Mouse (Mus musculus) liver, embryonic 13.5 days (tissue): ENCODE data around the gene Tyro3. TPM values are rescaled to one million over a fixed set of nuclear protein-coding genes. Genes with fewer than 3 reads are reported as not detected.

Source experiments
- ATAC-seq: fragments of 200-750 bp; cut with Nextera tagmentation; 2 replicates; pipeline ENCODE4 v1.8.0; 2017; ENCODE audit warnings: low read depth, mild to moderate bottlenecking, moderate number of reproducible peaks, moderate library complexity
- DNase-seq: peaks from one replicate; pipeline ENCODE4 v3.0.0; 2022
- H3K27ac ChIP-seq: fragments of 300-500 bp; sonication (generic); 2 replicates; pipeline ENCODE4 v1.5.1; 2015; ENCODE audit warnings: moderate library complexity, mild to moderate bottlenecking, inconsistent platforms
- H3K27me3 ChIP-seq: fragments of 300-500 bp; sonication (generic); 2 replicates; pipeline ENCODE4 v1.6.1; 2015; ENCODE audit warnings: mild to moderate bottlenecking, inconsistent platforms
- H3K36me3 ChIP-seq: fragments of 300-500 bp; sonication (generic); 2 replicates; pipeline ENCODE4 v1.6.1; 2015; ENCODE audit warnings: mild to moderate bottlenecking, inconsistent platforms
- H3K4me1 ChIP-seq: fragments of 300-500 bp; sonication (generic); replicated peaks from 2 replicates; pipeline ENCODE4 v1.6.1; 2015; ENCODE audit warnings: inconsistent platforms
- H3K4me2 ChIP-seq: fragments of 300-500 bp; sonication (generic); 2 replicates; pipeline ENCODE4 v1.6.1; 2015; ENCODE audit warnings: inconsistent platforms, mild to moderate bottlenecking, moderate library complexity
- H3K4me3 ChIP-seq: fragments of 300-500 bp; sonication (generic); replicated peaks from 2 replicates; pipeline ENCODE4 v1.5.1; 2015; ENCODE audit warnings: mild to moderate bottlenecking, inconsistent platforms
- H3K9ac ChIP-seq: fragments of 300-500 bp; sonication (generic); 2 replicates; pipeline ENCODE4 v1.6.1; 2015; ENCODE audit warnings: mild to moderate bottlenecking, inconsistent platforms
- H3K9me3 ChIP-seq: fragments of 300-500 bp; sonication (generic); replicated peaks from 2 replicates; pipeline ENCODE4 v1.6.1; 2016; ENCODE audit warnings: inconsistent platforms
- WGBS: fragments of 180-500 bp; shearing (Covaris S2); methylation state at CpG from one replicate; pipeline ENCODE4 v1.1.7; 2015; ENCODE audit not compliant: insufficient replicate concordance; 5-methylcytosine and 5-hydroxymethylcytosine counted together
- polyA plus RNA-seq: library from polyadenylated mRNA; unstranded; fragments of >200 nt; fragmentation: Nextera tagmentation; extraction: Ambion mirVana; gene quantifications from 2 replicates; pipeline ENCODE4 v1.2.1, GENCODE M21; 2015

Tyro3 gene
- polyA plus RNA-seq, 1 experiment from 2014 or later: 1.5 TPM

DNA sequence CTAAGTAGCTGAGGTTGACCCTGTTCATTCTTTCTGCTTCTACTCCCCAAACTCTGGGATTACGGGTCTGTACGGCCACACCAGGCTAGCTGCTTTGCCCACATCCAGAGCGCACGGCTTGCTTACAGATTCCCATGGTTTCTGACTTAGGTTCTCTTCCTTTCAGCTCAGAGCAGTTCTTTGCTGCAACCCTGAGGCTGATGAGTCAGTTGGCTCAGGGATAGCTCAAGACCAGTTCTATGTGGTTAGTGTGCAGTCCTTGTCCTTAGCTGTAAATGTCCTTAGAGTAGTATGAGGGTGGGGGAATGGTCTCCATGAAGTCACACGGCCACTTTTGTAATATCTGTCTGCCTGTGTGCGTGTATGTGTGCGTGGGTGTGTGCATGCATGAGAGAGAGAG lies 40.1 kb downstream of the Tyro3 start:
- H3K4me3 ChIP-seq: no peak overlapping the region
- no peak overlapping the region for H3K9ac ChIP-seq
- ATAC-seq (no peak), DNase-seq (no peak)
- H3K27me3 ChIP-seq: peaks cover 14% of the 10 kb centered on the region
- H3K9me3 ChIP-seq: no peaks in the 10 kb centered on the region
- no peak overlapping the region for H3K27ac ChIP-seq
- H3K4me1 ChIP-seq: no peaks in the 10 kb centered on the region
- WGBS: 71% methylated on average over 7 of the region's 7 CpGs
- H3K36me3 ChIP-seq: no peaks in the 10 kb centered on the region
- no peak overlapping the region for H3K4me2 ChIP-seq

DNA sequence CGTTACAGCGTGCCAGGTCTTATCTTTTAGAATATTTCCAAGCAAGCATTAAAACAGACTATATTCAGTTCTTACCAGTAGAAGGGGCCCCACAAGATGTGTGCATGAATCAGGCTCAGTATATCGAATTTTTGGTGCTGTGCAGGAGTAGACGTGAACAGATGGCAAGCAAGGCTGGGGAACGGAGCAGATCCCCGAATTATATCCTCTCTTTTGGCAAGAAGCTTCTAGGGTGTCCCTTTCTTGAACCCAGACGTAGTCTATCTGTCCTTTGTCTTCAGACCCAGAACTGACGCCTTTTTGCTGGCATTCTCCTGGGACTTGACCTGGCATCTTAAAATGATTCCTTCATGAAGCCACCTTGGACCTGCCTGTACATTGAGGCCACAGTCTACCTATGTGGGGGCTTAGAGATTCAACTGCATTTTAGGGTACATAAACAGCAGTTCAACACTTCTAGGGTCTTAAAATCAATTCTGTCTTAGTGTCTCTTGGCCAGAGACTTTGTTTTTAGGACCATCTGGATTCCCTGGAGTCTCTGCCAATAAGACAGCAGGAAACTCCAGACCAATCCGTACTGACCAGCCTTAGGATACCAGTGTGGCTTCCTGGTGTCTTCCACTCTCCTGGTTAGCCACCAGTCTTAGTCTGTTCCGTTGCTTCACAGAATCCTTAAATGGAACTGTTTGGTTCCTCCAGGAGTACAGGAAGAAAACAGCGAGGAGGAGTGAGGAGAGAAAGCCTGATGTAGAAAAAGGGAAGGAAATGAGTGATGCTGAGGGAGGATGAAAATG lies 41.0 kb downstream of the Tyro3 start:
- 49% methylated on average over 11 of the region's 11 CpGs for WGBS
- no peak for DNase-seq
- H3K9ac ChIP-seq: no peak overlapping the region
- H3K9me3 ChIP-seq: no peaks in the 10 kb centered on the region
- no peaks in the 10 kb centered on the region for H3K36me3 ChIP-seq
- H3K4me1 ChIP-seq: no peaks in the 10 kb centered on the region
- no peak overlapping the region for H3K4me3 ChIP-seq
- H3K27me3 ChIP-seq: peaks cover 14% of the 10 kb centered on the region
- no peak overlapping the region for H3K4me2 ChIP-seq
- no peak for ATAC-seq
- H3K27ac ChIP-seq: no peak overlapping the region

DNA sequence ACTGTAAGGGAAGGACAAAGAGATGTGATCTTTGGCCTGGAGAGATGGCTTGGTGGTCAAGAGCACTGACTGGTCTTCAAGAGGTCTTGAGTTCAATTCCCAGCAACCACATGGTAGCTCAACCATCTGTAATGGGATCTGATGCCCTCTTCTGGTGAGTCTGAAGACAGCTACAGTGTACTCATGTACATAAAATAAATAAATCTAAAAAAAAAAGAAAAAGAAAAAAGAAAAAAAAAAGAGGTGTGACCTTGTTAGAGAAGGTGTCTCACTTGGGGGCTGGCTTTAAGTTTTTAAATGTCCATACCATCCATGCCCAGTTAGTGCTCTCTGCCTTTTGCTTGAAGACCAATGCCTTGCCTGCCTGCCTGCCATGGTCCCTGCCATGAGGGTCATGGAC lies 42.5 kb downstream of the Tyro3 start:
- ATAC-seq (no peak), DNase-seq (no peak)
- Histone ChIP-seq H3K27ac (no peak overlapping the region), H3K4me3 (no peak overlapping the region), H3K4me2 (no peak overlapping the region), H3K27me3 (peaks cover 14% of the 10 kb centered on the region), H3K9ac (no peak overlapping the region), H3K36me3 (no peaks in the 10 kb centered on the region), H3K4me1 (no peaks in the 10 kb centered on the region), H3K9me3 (no peaks in the 10 kb centered on the region)

DNA sequence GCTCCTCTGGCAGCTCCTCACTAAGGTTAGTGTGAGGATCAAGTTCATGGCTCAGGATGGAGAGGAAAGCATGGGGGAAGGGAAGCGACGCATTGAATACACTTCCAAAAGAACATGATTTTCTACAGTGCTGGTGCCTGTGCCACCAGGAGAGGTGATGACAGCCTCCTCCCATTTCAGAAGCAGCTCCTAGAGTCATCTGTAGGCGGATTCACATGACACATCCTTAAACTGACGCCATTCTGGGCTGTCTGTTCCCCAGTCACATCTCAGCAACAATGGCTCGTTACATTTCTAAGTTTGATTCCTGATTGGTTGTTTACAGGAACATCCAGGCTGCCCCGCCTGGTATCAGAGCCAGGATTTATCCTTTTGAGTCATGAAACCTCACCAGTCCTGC lies 44.5 kb downstream of the Tyro3 start:
- DNase-seq (no peak), ATAC-seq (no peak)
- WGBS: 58% methylated on average over 6 of the region's 6 CpGs
- H3K4me3 ChIP-seq: no peak overlapping the region
- H3K4me2 ChIP-seq: no peak overlapping the region
- H3K36me3 ChIP-seq: no peaks in the 10 kb centered on the region
- H3K27ac ChIP-seq: no peak overlapping the region
- peaks cover 14% of the 10 kb centered on the region for H3K27me3 ChIP-seq
- no peak overlapping the region for H3K9ac ChIP-seq
- no peaks in the 10 kb centered on the region for H3K4me1 ChIP-seq
- H3K9me3 ChIP-seq: no peaks in the 10 kb centered on the region

DNA sequence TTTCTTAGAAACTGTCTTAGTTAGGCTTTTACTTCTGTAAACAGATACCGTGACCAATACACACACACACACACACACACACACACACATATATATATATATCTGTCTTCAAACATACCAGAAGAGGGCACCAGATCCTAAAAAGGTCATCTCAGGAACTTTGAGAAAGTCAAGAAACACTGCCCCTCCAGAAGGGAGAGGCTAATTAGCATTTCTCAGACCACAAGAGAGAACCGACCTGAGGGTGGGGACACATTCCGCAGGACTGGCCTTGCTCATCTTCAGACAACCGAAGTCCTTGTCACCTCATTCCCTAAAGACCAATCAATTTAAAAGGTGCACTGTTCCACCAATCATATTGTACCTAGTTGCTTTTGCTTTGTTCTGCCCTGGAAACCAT lies 46.0 kb downstream of the Tyro3 start:
- ATAC-seq: no peak
- Histone ChIP-seq H3K9me3 (no peaks in the 10 kb centered on the region), H3K36me3 (no peaks in the 10 kb centered on the region), H3K27ac (no peak overlapping the region), H3K9ac (no peak overlapping the region), H3K27me3 (peaks cover 4% of the 10 kb centered on the region), H3K4me2 (no peak overlapping the region), H3K4me1 (no peaks in the 10 kb centered on the region), H3K4me3 (no peak overlapping the region)
- DNase-seq: no peak
- WGBS: 74% methylated on average over 4 of the region's 4 CpGs

DNA sequence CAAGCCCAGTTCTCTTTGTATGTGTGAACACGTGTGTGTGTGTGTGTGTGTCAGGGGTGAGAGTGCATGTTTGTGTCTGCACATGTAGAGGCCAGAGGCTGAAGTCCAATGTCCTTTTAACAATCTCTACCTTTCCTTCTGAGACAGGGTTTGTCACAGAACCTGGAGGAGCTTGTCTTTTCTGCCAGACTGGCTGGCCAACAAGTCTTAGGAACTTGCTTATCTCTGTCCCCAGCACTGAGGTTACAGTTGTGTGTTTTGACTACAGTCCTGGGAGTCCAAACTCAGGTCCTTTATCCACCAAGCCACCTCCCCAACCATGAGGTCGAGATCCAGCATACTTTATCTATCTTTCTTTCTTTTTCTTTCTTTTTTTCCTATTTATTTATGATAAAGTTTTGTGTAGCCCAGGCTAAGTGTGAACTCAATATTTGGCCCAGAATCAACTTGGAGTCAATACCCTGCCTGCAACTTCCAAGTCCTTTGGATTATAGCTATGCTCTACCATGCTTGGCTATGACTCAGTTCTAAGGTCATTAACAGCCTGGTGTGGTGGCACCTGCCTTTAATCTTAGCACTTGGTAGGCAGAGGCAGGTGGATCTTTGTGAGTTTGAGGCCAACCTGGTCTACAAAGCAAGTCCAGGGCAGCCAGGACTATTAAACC lies 48.5 kb downstream of the Tyro3 start:
- ATAC-seq (no peak), DNase-seq (no peak)
- H3K9ac ChIP-seq: no peak overlapping the region
- H3K27ac ChIP-seq: no peak overlapping the region
- no peaks in the 10 kb centered on the region for H3K27me3 ChIP-seq
- H3K36me3 ChIP-seq: no peaks in the 10 kb centered on the region
- 38% methylated on average over 2 of the region's 2 CpGs for WGBS
- no peak overlapping the region for H3K4me2 ChIP-seq
- no peaks in the 10 kb centered on the region for H3K4me1 ChIP-seq
- H3K9me3 ChIP-seq: no peaks in the 10 kb centered on the region
- no peak overlapping the region for H3K4me3 ChIP-seq

DNA sequence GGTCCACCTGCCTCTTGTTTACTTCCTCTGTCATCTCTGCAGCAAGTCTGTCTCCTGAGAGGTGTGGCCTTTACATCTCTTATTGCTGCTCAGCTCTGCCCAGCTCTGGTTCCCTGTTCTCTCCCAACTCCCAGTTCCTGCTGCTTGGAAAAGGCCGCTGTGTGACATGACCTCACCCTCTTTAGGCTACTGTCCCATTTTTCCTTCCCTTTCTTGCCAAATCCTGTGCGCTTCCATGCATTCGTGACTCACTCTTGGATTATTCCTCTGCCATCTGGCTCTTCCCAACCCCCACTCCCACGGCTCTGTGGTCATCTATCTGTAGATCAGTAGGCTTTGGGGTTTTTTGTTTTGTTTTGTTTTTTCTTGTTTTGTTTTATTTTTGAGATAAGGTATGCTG lies 49.4 kb downstream of the Tyro3 start:
- no peaks in the 10 kb centered on the region for H3K36me3 ChIP-seq
- H3K9ac ChIP-seq: no peak overlapping the region
- no peak overlapping the region for H3K27ac ChIP-seq
- no peak overlapping the region for H3K4me3 ChIP-seq
- H3K27me3 ChIP-seq: no peaks in the 10 kb centered on the region
- 46% methylated on average over 4 of the region's 4 CpGs for WGBS
- ATAC-seq: no peak
- no peak for DNase-seq
- H3K4me2 ChIP-seq: no peak overlapping the region
- H3K4me1 ChIP-seq: no peaks in the 10 kb centered on the region
- no peaks in the 10 kb centered on the region for H3K9me3 ChIP-seq

DNA sequence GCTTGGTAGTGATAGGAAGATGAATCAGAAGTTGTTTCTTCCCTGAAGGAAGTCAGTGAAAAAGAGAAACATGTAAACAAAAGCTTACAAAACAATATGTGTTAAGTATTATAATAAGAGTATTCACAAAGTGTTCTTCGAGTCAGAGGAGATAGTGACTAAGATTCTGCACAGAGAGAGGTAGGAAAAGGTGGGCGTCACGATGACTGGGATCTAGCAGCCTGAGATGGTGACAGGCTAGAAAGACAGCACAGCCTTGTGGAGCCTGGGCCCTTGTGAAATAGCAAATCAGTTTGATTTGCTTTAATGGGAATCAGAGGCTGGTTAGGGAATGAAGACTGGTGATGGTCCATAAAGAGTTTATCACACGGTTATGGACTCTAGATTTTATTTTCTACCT lies 56.3 kb downstream of the Tyro3 start:
- Histone ChIP-seq H3K27ac (no peak overlapping the region), H3K4me3 (no peak overlapping the region), H3K36me3 (no peaks in the 10 kb centered on the region), H3K4me2 (no peak overlapping the region), H3K27me3 (no peaks in the 10 kb centered on the region), H3K9ac (no peak overlapping the region), H3K9me3 (no peaks in the 10 kb centered on the region), H3K4me1 (no peaks in the 10 kb centered on the region)
- 70% methylated on average over 4 of the region's 4 CpGs for WGBS
- ATAC-seq (no peak), DNase-seq (no peak)

DNA sequence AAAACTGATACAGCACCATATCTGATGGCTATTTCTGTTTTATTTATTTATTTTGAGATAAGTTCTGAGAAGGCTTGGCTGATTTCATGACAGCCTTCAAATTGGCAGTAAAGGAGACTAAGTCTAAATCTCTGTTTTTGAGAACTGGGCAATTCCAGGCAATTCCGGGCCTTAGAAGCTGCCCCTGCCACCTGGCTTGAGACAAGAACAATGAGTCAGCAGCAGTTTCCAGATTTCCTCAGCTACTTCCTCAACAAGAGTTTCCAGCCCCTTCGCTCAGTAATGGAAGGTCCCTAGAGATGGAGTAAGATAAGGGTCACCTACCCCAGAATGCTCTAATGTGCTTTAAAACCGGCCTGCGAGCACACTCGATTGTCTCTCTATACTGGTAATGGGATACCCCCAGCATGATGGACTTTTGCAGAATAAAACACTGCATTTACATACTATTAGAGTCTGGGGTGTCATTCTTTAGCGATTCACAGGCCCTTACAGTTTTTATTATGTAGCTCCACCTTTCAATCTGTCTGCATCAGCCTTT lies 57.8 kb downstream of the Tyro3 start:
- WGBS: 47% methylated on average over 6 of the region's 6 CpGs

DNA sequence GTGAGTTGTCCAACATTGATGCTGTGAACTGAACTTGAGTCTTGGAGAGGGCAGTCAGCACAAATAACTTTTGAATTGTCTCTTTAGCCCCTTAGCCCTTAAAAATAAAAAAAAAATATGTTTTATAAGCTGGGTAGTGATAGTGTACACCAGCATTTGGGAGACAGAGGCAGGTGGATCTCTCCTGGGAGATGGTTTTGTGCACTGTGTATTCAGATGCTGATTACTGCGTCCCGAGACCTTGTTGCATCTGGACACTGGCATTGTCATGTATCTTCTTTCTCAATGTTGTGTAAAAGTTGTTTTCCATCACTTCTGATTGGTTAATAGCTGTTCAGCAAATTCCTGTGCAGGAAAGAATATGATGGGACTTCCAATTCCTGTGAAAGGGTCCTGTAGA lies 59.8 kb downstream of the Tyro3 start:
- no peak for ATAC-seq
- H3K27me3 ChIP-seq: 0 out of 2 replicates have a peak, but pooled peaks cover under 1% of the 10 kb centered on the region
- no peaks in the 10 kb centered on the region for H3K4me1 ChIP-seq
- no peak overlapping the region for H3K9ac ChIP-seq
- H3K4me3 ChIP-seq: no peak overlapping the region
- DNase-seq: no peak
- H3K9me3 ChIP-seq: no peaks in the 10 kb centered on the region
- no peak overlapping the region for H3K27ac ChIP-seq
- no peaks in the 10 kb centered on the region for H3K36me3 ChIP-seq
- 72% methylated on average over 2 of the region's 2 CpGs for WGBS
- H3K4me2 ChIP-seq: no peak overlapping the region

More for the DNA sequence above, 57.8 kb downstream of the Tyro3 start:
- no peaks in the 10 kb centered on the region for H3K9me3 ChIP-seq
- H3K9ac ChIP-seq: no peak overlapping the region
- H3K36me3 ChIP-seq: no peaks in the 10 kb centered on the region
- no peak overlapping the region for H3K4me3 ChIP-seq
- no peak for DNase-seq
- no peak for ATAC-seq
- H3K27ac ChIP-seq: no peak overlapping the region
- H3K4me2 ChIP-seq: no peak overlapping the region
- H3K27me3 ChIP-seq: no peaks in the 10 kb centered on the region
- H3K4me1 ChIP-seq: no peaks in the 10 kb centered on the region

DNA sequence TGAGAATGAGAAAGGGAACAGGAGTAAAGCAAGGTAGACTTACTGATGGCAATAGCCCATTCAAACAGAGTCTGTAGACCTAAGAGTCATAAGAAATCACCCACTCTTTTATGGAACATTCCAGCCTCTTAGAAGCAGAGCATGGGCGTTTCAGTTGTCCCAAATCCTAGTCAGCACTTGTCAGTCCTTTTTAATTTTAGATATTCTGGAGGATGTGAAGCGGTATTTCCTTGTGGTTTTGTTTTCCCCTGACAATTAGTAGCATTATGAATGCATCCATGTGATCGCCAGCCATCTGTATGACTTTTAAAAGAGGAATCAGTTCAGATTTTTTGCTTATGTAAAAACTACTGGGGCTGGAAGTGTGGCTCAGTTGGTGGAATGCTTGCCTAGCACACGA lies 67.0 kb downstream of the Tyro3 start:
- Histone ChIP-seq H3K4me2 (no peak overlapping the region), H3K27ac (no peak overlapping the region), H3K4me1 (no peaks in the 10 kb centered on the region), H3K9me3 (no peaks in the 10 kb centered on the region), H3K27me3 (peaks cover 17% of the 10 kb centered on the region), H3K4me3 (no peak overlapping the region), H3K9ac (no peak overlapping the region), H3K36me3 (no peaks in the 10 kb centered on the region)
- ATAC-seq: no peak
- DNase-seq: no peak
- 48% methylated on average over 4 of the region's 4 CpGs for WGBS
